Mouse (Mus musculus): ENCODE measurements around the gene Gm20538.

Gene Gm20538

GRCm38 (mm10) chr19:44535376-44535775 lies 17.3 kb downstream of the Gm20538 start:
- no peak for DNase-seq (ENCODE audit: low spot score in 2 of 2)

GRCm38 (mm10) chr19:44530018-44530417 lies 22.6 kb downstream of the Gm20538 start:
- no peak for DNase-seq (ENCODE audit: low spot score in 2 of 2)

GRCm38 (mm10) chr19:44525551-44526205 lies 27.0 kb downstream of the Gm20538 start:
- DNase-seq (ENCODE audit: low spot score in 2 of 2): no peak

- no peak for DNase-seq (ENCODE audit: low spot score in 2 of 2)
Observed at GRCm38 (mm10) chr19:44519152-44519551, 33.5 kb downstream of the Gm20538 start.

GRCm38 (mm10) chr19:44517996-44518768 lies 34.4 kb downstream of the Gm20538 start:
- DNase-seq (ENCODE audit: low spot score in 2 of 2): no peak

- DNase-seq (ENCODE audit: low spot score in 2 of 2): no peak
Observed at GRCm38 (mm10) chr19:44515769-44516168, 36.9 kb downstream of the Gm20538 start.

GRCm38 (mm10) chr19:44514521-44515451 lies 37.8 kb downstream of the Gm20538 start:
- DNase-seq (ENCODE audit: low spot score in 2 of 2): no peak

GRCm38 (mm10) chr19:44513921-44514482 lies 38.6 kb downstream of the Gm20538 start:
- DNase-seq (ENCODE audit: low spot score in 2 of 2): no peak

- no peak for DNase-seq (ENCODE audit: low spot score in 2 of 2)
Observed at GRCm38 (mm10) chr19:44513054-44513833, 39.4 kb downstream of the Gm20538 start.

- DNase-seq (ENCODE audit: low spot score in 2 of 2): no peak
Observed at GRCm38 (mm10) chr19:44512601-44513000, 40.0 kb downstream of the Gm20538 start.

GRCm38 (mm10) chr19:44511451-44512231 lies 41.0 kb downstream of the Gm20538 start:
- no peak for DNase-seq (ENCODE audit: low spot score in 2 of 2)

GRCm38 (mm10) chr19:44510534-44511175 lies 42.0 kb downstream of the Gm20538 start:
- DNase-seq (ENCODE audit: low spot score in 2 of 2): no peak

GRCm38 (mm10) chr19:44502741-44503140 lies 49.9 kb downstream of the Gm20538 start:
- DNase-seq (ENCODE audit: low spot score in 2 of 2): no peak

GRCm38 (mm10) chr19:44501925-44502324 lies 50.7 kb downstream of the Gm20538 start:
- DNase-seq (ENCODE audit: low spot score in 2 of 2): no peak

GRCm38 (mm10) chr19:44500240-44500639 lies 52.4 kb downstream of the Gm20538 start:
- no peak for DNase-seq (ENCODE audit: low spot score in 2 of 2)

GRCm38 (mm10) chr19:44498936-44499335 lies 53.7 kb downstream of the Gm20538 start:
- DNase-seq (ENCODE audit: low spot score in 2 of 2): no peak

- no peak for DNase-seq (ENCODE audit: low spot score in 2 of 2)
Observed at GRCm38 (mm10) chr19:44496941-44497340, 55.7 kb downstream of the Gm20538 start.

- DNase-seq (ENCODE audit: low spot score in 2 of 2): no peak
Observed at GRCm38 (mm10) chr19:44496511-44496910, 56.1 kb downstream of the Gm20538 start.

Data from right cerebral cortex, postnatal 36 days (tissue).